Mouse (Mus musculus) common myeloid progenitor, adult 5-6 weeks (primary cell): ENCODE data around the gene Akap9. TPM values are rescaled to one million over a fixed set of nuclear protein-coding genes. Genes with fewer than 3 reads are reported as not detected.
"Not testable (repeated sequence)": the region's sequence is repeated elsewhere in the genome, so short reads cannot be mapped to it uniquely, and the experiment has no call there.

Experiments
- ATAC-seq: replicated peaks from 2 replicates; pipeline ENCODE4 v1.8.0; 2016; ENCODE audit warnings: low read depth, mild to moderate bottlenecking, moderate TSS enrichment, inconsistent platforms; ENCODE audit not compliant: poor library complexity, severe bottlenecking
- total RNA-seq: library from RNA; stranded (forward); fragments of 200-1000, 187-1606 nt; gene quantifications from 2 replicates; pipeline ENCODE4 v1.2.3, GENCODE M21; 2017

Akap9 gene
- total RNA-seq = 75.4 and 103 TPM in 2 replicates

- peak; percentile 80 for ATAC-seq
Observed at GRCm38 (mm10) chr5:3927801-3928689, at the start of gene Akap9. TSS of gene Akap9 (plus strand) at chr5:3928054.

- not testable (repeated sequence) for ATAC-seq
Observed at GRCm38 (mm10) chr5:3886862-3887261, 41.0 kb upstream of the Akap9 start.

GRCm38 (mm10) chr5:3889201-3889600 is 38.7 kb upstream of the Akap9 start:
- no peak for ATAC-seq

- peak; percentile 100 for ATAC-seq
Observed at GRCm38 (mm10) chr5:3893459-3894293, 34.2 kb upstream of the Akap9 start, which contains the start of gene Mterf1a. TSS of gene Mterf1a (minus strand) at chr5:3893933.

- ATAC-seq = not testable (repeated sequence)
Observed at GRCm38 (mm10) chr5:3894294-3894619, 33.6 kb upstream of the Akap9 start.

GRCm38 (mm10) chr5:3905471-3905870 is 22.4 kb upstream of the Akap9 start:
- peak; percentile 65; the same call in 1 of the 2 replicates for ATAC-seq

- ATAC-seq = no peak
Observed at GRCm38 (mm10) chr5:3922350-3922749, 5.5 kb upstream of the Akap9 start.

GRCm38 (mm10) chr5:3926666-3927065 is 1.2 kb upstream of the Akap9 start:
- no peak for ATAC-seq

- ATAC-seq = peak; percentile 66
Observed at GRCm38 (mm10) chr5:3928690-3929046, 814 bp downstream of the Akap9 start.

- ATAC-seq = no peak
Observed at GRCm38 (mm10) chr5:3930760-3931159, 2.9 kb downstream of the Akap9 start.

- ATAC-seq = no peak
Observed at GRCm38 (mm10) chr5:3931636-3932035, 3.8 kb downstream of the Akap9 start.

GRCm38 (mm10) chr5:3933551-3933950 is 5.7 kb downstream of the Akap9 start:
- ATAC-seq = no peak

GRCm38 (mm10) chr5:3935266-3935665 is 7.4 kb downstream of the Akap9 start:
- ATAC-seq = no peak

GRCm38 (mm10) chr5:3935778-3936554 is 8.1 kb downstream of the Akap9 start:
- no peak for ATAC-seq

GRCm38 (mm10) chr5:3938905-3939304 is 11.1 kb downstream of the Akap9 start:
- no peak for ATAC-seq

- ATAC-seq = no peak
Observed at GRCm38 (mm10) chr5:3939335-3939734, 11.5 kb downstream of the Akap9 start.

GRCm38 (mm10) chr5:3941240-3941639 is 13.4 kb downstream of the Akap9 start:
- ATAC-seq = no peak

GRCm38 (mm10) chr5:3943169-3943568 is 15.3 kb downstream of the Akap9 start:
- not testable (repeated sequence) for ATAC-seq

GRCm38 (mm10) chr5:3952498-3952897 is 24.6 kb downstream of the Akap9 start:
- ATAC-seq = no peak

- no peak for ATAC-seq
Observed at GRCm38 (mm10) chr5:3954541-3954940, 26.7 kb downstream of the Akap9 start.
